Mouse (Mus musculus): Measurements from ENCODE around the gene Nudt15.

GRCm38 (mm10) chr14:73473670-73474460, 74.2 kb downstream of the Nudt15 start:
- TF ChIP-seq CTCF (IDR thresholded peaks at IDR 0.05; ENCODE audit: extremely low read depth, insufficient read length, insufficient replicate concordance, low read depth, low read length): no peak
- TF ChIP-seq POLR2A (IDR thresholded peaks at IDR 0.05; ENCODE audit: low read depth, low read length): no peak

All from small intestine, adult 2 months (tissue).